Mouse (Mus musculus): Measurements from ENCODE around the gene Vdac2.

GRCm38 (mm10) chr14:21841819-21842592, 17.0 kb downstream of the Vdac2 start:
- TF ChIP-seq POLR2A (IDR thresholded peaks at IDR 0.05; ENCODE audit: low read depth, low read length) (no peak), EP300 (IDR thresholded peaks at IDR 0.05; ENCODE audit: low read length) (no peak), CTCF (conservative IDR thresholded peaks at IDR 0.05 in 1 of 2, IDR thresholded peaks at IDR 0.05 in 1 of 2; ENCODE audit: low read depth in 2 of 2, low read length in 2 of 2) (peak in 1 of 2 experiments; percentile 20; a peak in 1 of 4 replicates), TBP (conservative IDR thresholded peaks at IDR 0.05; ENCODE audit: low read depth, low read length) (no peak), E2F4 (IDR thresholded peaks at IDR 0.05; ENCODE audit: insufficient replicate concordance, low read depth, low read length) (no peak), NELFE (IDR thresholded peaks at IDR 0.05; ENCODE audit: low read depth, low read length) (no peak)
